In the genomic region with DNA sequence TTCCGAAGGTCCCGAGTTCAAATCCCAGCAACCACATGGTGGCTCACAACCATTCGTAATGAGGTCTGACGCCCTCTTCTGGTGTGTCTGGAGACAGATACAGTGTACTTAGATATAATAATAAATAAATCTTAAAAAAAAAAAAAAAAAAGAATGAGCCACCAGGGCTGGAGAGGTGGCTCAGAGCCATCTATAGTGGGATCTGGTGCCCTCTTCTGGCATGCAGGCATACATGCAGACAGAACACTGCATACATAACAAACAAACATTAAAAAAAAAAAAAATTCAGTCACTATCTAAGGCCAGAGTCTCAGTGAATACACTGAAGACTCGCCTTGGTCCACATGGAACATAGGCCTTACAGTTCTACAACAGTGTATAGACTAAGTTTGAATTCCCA, we compare ENCODE assay signal across 13 mouse cellular contexts. TPM values are rescaled to one million over a fixed set of nuclear protein-coding genes. Genes with fewer than 3 reads are reported as not detected.
DNase-seq lines count a peak whose midpoint lies in the region; ATAC-seq and TF ChIP-seq lines count a peak whose summit lies in the region.
"Had no signal": no experiment of that assay in that cellular context is flagged by ENCODE, and none has a peak within 500 bp of the region (broad histone marks: within the 10 kb centered on the region; RNA-seq: fewer than 3 reads in every experiment).

No protein-coding gene starts in this region.

- H3K9ac ChIP-seq in liver, postnatal 0 days (replicated peaks), result no peak overlapping the region
- H3K9ac ChIP-seq in ES-E14 (ENCODE audit: insufficient read depth, low read depth, low read length, poor library complexity, severe bottlenecking), result no peak overlapping the region
- H3K9ac ChIP-seq: midbrain, embryonic 13.5 days had no signal

- no peak overlapping the region for H3K4me2 ChIP-seq in liver, postnatal 0 days (ENCODE audit: low read depth, low read length)
- H3K4me2 ChIP-seq: midbrain, embryonic 13.5 days had no signal

- no peaks in the 10 kb centered on the region for H3K27me3 ChIP-seq in liver, postnatal 0 days (ENCODE audit: insufficient read depth, low read length)
- H3K27me3 ChIP-seq: midbrain, embryonic 13.5 days; Patski had no signal

- no peak overlapping the region for H3K27ac ChIP-seq in liver, postnatal 0 days (ENCODE audit: low read depth)
- no peak overlapping the region for H3K27ac ChIP-seq in ES-E14 (ENCODE audit: insufficient read depth, low read depth, low read length, poor library complexity, severe bottlenecking)
- H3K27ac ChIP-seq: midbrain, embryonic 13.5 days had no signal

- peak; percentile 64 for TF ChIP-seq CTCF in liver, postnatal 0 days (IDR thresholded peaks at IDR 0.05; ENCODE audit: low read depth)

- WGBS in liver, postnatal 0 days (ENCODE audit: insufficient replicate concordance), result 70% methylated on average over 5 of the region's 5 CpGs

- H3K36me3 ChIP-seq in liver, postnatal 0 days (replicated peaks; ENCODE audit: insufficient read depth, low read length), result peaks cover 29% of the 10 kb centered on the region
- H3K36me3 ChIP-seq in ES-E14 (ENCODE audit: control insufficient read depth, insufficient read depth, low read length, poor library complexity, severe bottlenecking), result peaks cover 28% of the 10 kb centered on the region

- no peak overlapping the region for H3K4me3 ChIP-seq in liver, postnatal 0 days (ENCODE audit: low read depth, low read length)
- H3K4me3 ChIP-seq in ES-E14 (ENCODE audit: insufficient read depth in 1 of 2, low read depth in 1 of 2, low read length in 2 of 2, poor library complexity in 1 of 2, severe bottlenecking in 1 of 2), result no peak overlapping the region
- H3K4me3 ChIP-seq: midbrain, embryonic 13.5 days had no signal

- ATAC-seq in liver, postnatal 0 days, result no peak
- ATAC-seq in megakaryocyte-erythroid progenitor cell, adult 5-6 weeks (replicated peaks; ENCODE audit: low FRiP score, low TSS enrichment, poor library complexity, severe bottlenecking), result peak; percentile 63
- ATAC-seq: midbrain, embryonic 13.5 days; Patski had no signal

- peaks cover 27% of the 10 kb centered on the region for H3K4me1 ChIP-seq in liver, postnatal 0 days (ENCODE audit: insufficient read depth)
- peaks cover 0 to 6% of the 10 kb centered on the region in 2 experiments; a peak in 2 of 4 replicates for H3K4me1 ChIP-seq in ES-E14 (ENCODE audit: control insufficient read depth in 2 of 2, insufficient read depth in 2 of 2, low read length in 2 of 2, poor library complexity in 1 of 2)

- in situ Hi-C loops in ES-E14 (cut with MboI; ENCODE audit: low sequenced_read_pairs in 2 of 2, unreplicated experiment in 2 of 2), result no loop called here

- TF ChIP-seq EP300 in liver, postnatal 0 days (IDR thresholded peaks at IDR 0.05; ENCODE audit: low read depth), result no peak

- H3K9me3 ChIP-seq in liver, postnatal 0 days (ENCODE audit: low read length), result no peaks in the 10 kb centered on the region
- no peaks in the 10 kb centered on the region for H3K9me3 ChIP-seq in ES-E14 (ENCODE audit: control insufficient read depth, insufficient read depth, low read depth, low read length)
- H3K9me3 ChIP-seq: midbrain, embryonic 13.5 days had no signal

- DNase-seq in embryo, embryonic 10 days (ENCODE audit: low spot score), result peak; percentile 32
- no peak for DNase-seq in embryo, embryonic 9.5 days (ENCODE audit: extremely low spot score)
- DNase-seq in liver, postnatal 0 days, result no peak
- DNase-seq in liver (no peak), ES-E14 (ENCODE audit: low read depth, low spot score) (no peak)
- DNase-seq in right cerebral cortex, postnatal 10 days (ENCODE audit: low spot score in 2 of 2), result no peak
- DNase-seq in frontal cortex, postnatal 10 days (ENCODE audit: low spot score in 2 of 2), result no peak
- DNase-seq: kidney, adult 9 months had no signal

TF ChIP-seq in ES-E14, 5 proteins besides CTCF, POLR2A, EP300 and RAD21:
- TF ChIP-seq MAFK (IDR thresholded peaks at IDR 0.05; ENCODE audit: insufficient read depth, low read depth, low read length) (no peak), ZNF384 (IDR thresholded peaks at IDR 0.05; ENCODE audit: low read depth, low read length) (peak; percentile 92), ZC3H11A (IDR thresholded peaks at IDR 0.05; ENCODE audit: borderline replicate concordance, low read depth, low read length) (no peak)

RNA-seq across cellular contexts. Expression of gene Tmem199, which starts 2.8 kb away (rescaled TPM):
- polyA plus RNA-seq in liver, postnatal 0 days (2015; fragmentation: Nextera tagmentation; extraction: Ambion mirVana), result 21.1 TPM in 2 replicates
- total RNA-seq in ES-E14 (2012; rRNA removed), result 73.1 and 73.8 TPM in 2 replicates
- 26.3 and 34.8 TPM in 2 replicates for total RNA-seq in megakaryocyte-erythroid progenitor cell, adult 5-6 weeks (2014; fragmentation: Nextera tagmentation)
- total RNA-seq in megakaryocyte-erythroid progenitor cell, adult 5-6 weeks (2017), result 33.1 and 39.0 TPM in 2 replicates

RNA-seq across cellular contexts. Expression of gene Poldip2, which starts 2.8 kb away (rescaled TPM):
- 94.2 and 96.6 TPM in 2 replicates for polyA plus RNA-seq in liver, postnatal 0 days (2015; fragmentation: Nextera tagmentation; extraction: Ambion mirVana)
- 88.3 and 88.5 TPM in 2 replicates for total RNA-seq in ES-E14 (2012; rRNA removed)
- 104 and 105 TPM in 2 replicates for total RNA-seq in megakaryocyte-erythroid progenitor cell, adult 5-6 weeks (2014; fragmentation: Nextera tagmentation)
- 79.8 and 81.7 TPM in 2 replicates for total RNA-seq in megakaryocyte-erythroid progenitor cell, adult 5-6 weeks (2017)

RNA-seq across cellular contexts. Expression of gene Sebox, which starts 5.9 kb away (rescaled TPM):
- 0.11 and 0.16 TPM in 2 replicates for polyA plus RNA-seq in liver, postnatal 0 days (2015; fragmentation: Nextera tagmentation; extraction: Ambion mirVana)
- 0.31 and 0.32 TPM in 2 replicates for total RNA-seq in ES-E14 (2012; rRNA removed)
- not detected in 2 replicates for total RNA-seq in megakaryocyte-erythroid progenitor cell, adult 5-6 weeks (2014; fragmentation: Nextera tagmentation)
- total RNA-seq in megakaryocyte-erythroid progenitor cell, adult 5-6 weeks (2017), result not detected in 2 replicates
- polyA plus RNA-seq: heart, embryonic 14.5 days; limb, embryonic 11.5 days; midbrain, embryonic 13.5 days; Patski had no signal

RNA-seq across cellular contexts. Expression of gene Vtn, which starts 10.3 kb away (rescaled TPM):
- polyA plus RNA-seq in liver, postnatal 0 days (2015; fragmentation: Nextera tagmentation; extraction: Ambion mirVana), result 2,013 and 2,040 TPM in 2 replicates
- 0.26 TPM in 1 of 2 replicates, not detected in the other for total RNA-seq in ES-E14 (2012; rRNA removed)
- total RNA-seq in megakaryocyte-erythroid progenitor cell, adult 5-6 weeks (2014; fragmentation: Nextera tagmentation), result not detected in 2 replicates
- total RNA-seq in megakaryocyte-erythroid progenitor cell, adult 5-6 weeks (2017), result not detected in 2 replicates
- polyA plus RNA-seq: Patski had no signal

RNA-seq across cellular contexts. Expression of gene Sarm1, which starts 11.6 kb away (rescaled TPM):
- 0.14 and 0.21 TPM in 2 replicates for polyA plus RNA-seq in liver, postnatal 0 days (2015; fragmentation: Nextera tagmentation; extraction: Ambion mirVana)
- 3.7 and 5.0 TPM in 2 replicates for total RNA-seq in ES-E14 (2012; rRNA removed)
- total RNA-seq in megakaryocyte-erythroid progenitor cell, adult 5-6 weeks (2014; fragmentation: Nextera tagmentation), result not detected in 2 replicates
- 0.88 TPM in 1 of 2 replicates, not detected in the other for total RNA-seq in megakaryocyte-erythroid progenitor cell, adult 5-6 weeks (2017)
